Mouse (Mus musculus): ENCODE results near the gene Tubd1.

Gene Tubd1

GRCm38 (mm10) chr11:86598572-86598971, 53.8 kb downstream of the Tubd1 start:
- no peak for DNase-seq (ENCODE audit: low spot score in 2 of 2)

- DNase-seq (ENCODE audit: low spot score in 2 of 2): no peak
Measured at GRCm38 (mm10) chr11:86599378-86600208, 54.8 kb downstream of the Tubd1 start.

- no peak for DNase-seq (ENCODE audit: low spot score in 2 of 2)
Measured at GRCm38 (mm10) chr11:86600209-86600557, 55.4 kb downstream of the Tubd1 start.

- DNase-seq (ENCODE audit: low spot score in 2 of 2): no peak
Measured at GRCm38 (mm10) chr11:86602116-86602515, 57.3 kb downstream of the Tubd1 start.

GRCm38 (mm10) chr11:86603719-86604118, 58.9 kb downstream of the Tubd1 start:
- no peak for DNase-seq (ENCODE audit: low spot score in 2 of 2)

- no peak for DNase-seq (ENCODE audit: low spot score in 2 of 2)
Measured at GRCm38 (mm10) chr11:86604289-86604688, 59.5 kb downstream of the Tubd1 start.

- DNase-seq (ENCODE audit: low spot score in 2 of 2): no peak
Measured at GRCm38 (mm10) chr11:86604732-86605520, 60.1 kb downstream of the Tubd1 start.

- no peak for DNase-seq (ENCODE audit: low spot score in 2 of 2)
Measured at GRCm38 (mm10) chr11:86606621-86607339, 62.0 kb downstream of the Tubd1 start.

- DNase-seq (ENCODE audit: low spot score in 2 of 2): no peak
Measured at GRCm38 (mm10) chr11:86607808-86608350, 63.1 kb downstream of the Tubd1 start.

- DNase-seq (ENCODE audit: low spot score in 2 of 2): no peak
Measured at GRCm38 (mm10) chr11:86610239-86610638, 65.4 kb downstream of the Tubd1 start.

GRCm38 (mm10) chr11:86611991-86612390, 67.2 kb downstream of the Tubd1 start:
- no peak for DNase-seq (ENCODE audit: low spot score in 2 of 2)

- no peak for DNase-seq (ENCODE audit: low spot score in 2 of 2)
Measured at GRCm38 (mm10) chr11:86614056-86614530, 69.3 kb downstream of the Tubd1 start.

- no peak for DNase-seq (ENCODE audit: low spot score in 2 of 2)
Measured at GRCm38 (mm10) chr11:86614607-86615006, 69.8 kb downstream of the Tubd1 start.
